Mouse (Mus musculus) CH12.LX (cell line): ENCODE measurements at regions not wholly inside any gene's neighbourhood (a gene's known extent, or its start where the extent isn't known, plus 50 kb on each side); places are given as distances from the start of the nearest gene placed in this dataset.

Experiments used
- BHLHE40 ChIP-seq: IDR thresholded peaks from 2 replicates; pipeline ENCODE4 v1.6.1; 2011; ENCODE audit warnings: mild to moderate bottlenecking, low read depth, low read length, improper control_type of control experiment
- CHD2 ChIP-seq: IDR thresholded peaks from 2 replicates; pipeline ENCODE4 v1.6.1; 2011; ENCODE audit warnings: low read length, improper control_type of control experiment
- CTCF ChIP-seq, 2 experiments: IDR thresholded peaks in 1 of 2; conservative IDR thresholded peaks in 1 of 2; 2 replicates each; pipeline ENCODE4 v1.5.1; 2011 to 2012; ENCODE audit warnings: low read depth in 2 of 2, low read length in 2 of 2, improper control_type of control experiment in 1 of 2, inconsistent platforms in 1 of 2, mild to moderate bottlenecking in 1 of 2, moderate library complexity in 1 of 2
- ELF1 ChIP-seq: IDR thresholded peaks from 2 replicates; pipeline ENCODE4 v1.6.1; 2014; ENCODE audit warnings: low read depth, mild to moderate bottlenecking, inconsistent platforms, low read length, improper control_type of control experiment
- ETS1 ChIP-seq: conservative IDR thresholded peaks from 2 replicates; pipeline ENCODE4 v1.6.1; 2012; ENCODE audit warnings: low read depth, mild to moderate bottlenecking, inconsistent platforms, low read length, improper control_type of control experiment, moderate library complexity
- HCFC1 ChIP-seq: IDR thresholded peaks from 2 replicates; pipeline ENCODE4 v1.6.1; 2012; ENCODE audit warnings: low read depth, mild to moderate bottlenecking, inconsistent platforms, low read length, improper control_type of control experiment
- MAX ChIP-seq: IDR thresholded peaks from 2 replicates; pipeline ENCODE4 v1.6.1; 2011; ENCODE audit warnings: low read length, improper control_type of control experiment
- MEF2A ChIP-seq: IDR thresholded peaks from 2 replicates; pipeline ENCODE4 v1.6.1; 2014; ENCODE audit warnings: low read depth, mild to moderate bottlenecking, inconsistent platforms, low read length, improper control_type of control experiment, borderline replicate concordance
- POLR2A ChIP-seq: IDR thresholded peaks from 2 replicates; pipeline ENCODE4 v1.6.1; 2011; ENCODE audit warnings: low read depth, mild to moderate bottlenecking, improper control_type of control experiment, low read length
- RCOR1 ChIP-seq: conservative IDR thresholded peaks from 2 replicates; pipeline ENCODE4 v1.6.1; 2012; ENCODE audit warnings: low read depth, mild to moderate bottlenecking, inconsistent platforms, low read length, improper control_type of control experiment
- TBP ChIP-seq: conservative IDR thresholded peaks from 2 replicates; pipeline ENCODE4 v1.6.1; 2011; ENCODE audit warnings: low read depth, low read length, improper control_type of control experiment
- UBTF ChIP-seq: IDR thresholded peaks from 2 replicates; pipeline ENCODE4 v1.6.1; 2012; ENCODE audit warnings: low read depth, mild to moderate bottlenecking, inconsistent platforms, low read length, improper control_type of control experiment, moderate library complexity
- ZC3H11A ChIP-seq: IDR thresholded peaks from 2 replicates; pipeline ENCODE4 v1.6.1; 2012; ENCODE audit warnings: low read depth, mild to moderate bottlenecking, inconsistent platforms, low read length, improper control_type of control experiment
- ZNF384 ChIP-seq: IDR thresholded peaks from 2 replicates; pipeline ENCODE4 v1.6.1; 2012; ENCODE audit warnings: low read depth, low read length, improper control_type of control experiment, inconsistent platforms

- TF ChIP-seq BHLHE40 (no peak), ETS1 (no peak), CTCF (conservative IDR thresholded peaks at IDR 0.05 in 1 of 2, IDR thresholded peaks at IDR 0.05 in 1 of 2; ENCODE audit: low read depth in 2 of 2, low read length in 2 of 2) (no peak), POLR2A (no peak), ELF1 (no peak), ZNF384 (no peak), ZC3H11A (no peak), MAX (no peak), CHD2 (no peak), HCFC1 (no peak), TBP (no peak), RCOR1 (no peak), MEF2A (no peak), UBTF (no peak)
Measured at GRCm38 (mm10) chr10:111103512-111103911, 61.0 kb upstream of the Osbpl8 start.
